Mouse (Mus musculus) neural tube, embryonic 11.5 days (tissue): ENCODE data around the gene Vps54. TPM values are rescaled to one million over a fixed set of nuclear protein-coding genes. Genes with fewer than 3 reads are reported as not detected.
"Not testable (repeated sequence)": the region's sequence is repeated elsewhere in the genome, so short reads cannot be mapped to it uniquely, and the experiment has no call there.

Source experiments
- ATAC-seq: fragments of 200-750 bp; cut with Nextera tagmentation; 2 replicates; pipeline ENCODE4 v1.8.0; 2017; ENCODE audit warnings: moderate number of reproducible peaks, mild to moderate bottlenecking, moderate TSS enrichment, moderate library complexity; ENCODE audit not compliant: insufficient read depth, low FRiP score, low TSS enrichment
- DNase-seq: peaks from one replicate; pipeline ENCODE4 v3.0.0-alpha.2; 2015; ENCODE audit warnings: low spot score
- H3K27ac ChIP-seq: fragments of 300-500 bp; sonication (generic); 2 replicates; pipeline ENCODE4 v1.5.1; 2014; ENCODE audit warnings: low read depth, mild to moderate bottlenecking, low read length
- H3K27me3 ChIP-seq: fragments of 300-500 bp; sonication (generic); 2 replicates; pipeline ENCODE4 v1.6.1; 2014; ENCODE audit warnings: mild to moderate bottlenecking, low read length, mixed read lengths; ENCODE audit not compliant: control insufficient read depth, insufficient read depth
- H3K36me3 ChIP-seq: fragments of 300-500 bp; sonication (generic); 2 replicates; pipeline ENCODE4 v1.6.1; 2014; ENCODE audit warnings: mild to moderate bottlenecking, low read length, moderate library complexity, mixed read lengths; ENCODE audit not compliant: control insufficient read depth, insufficient read depth
- H3K4me1 ChIP-seq: fragments of 300-500 bp; sonication (generic); 2 replicates; pipeline ENCODE4 v1.6.1; 2014; ENCODE audit warnings: low read length, mixed read lengths; ENCODE audit not compliant: control insufficient read depth, insufficient read depth
- H3K4me2 ChIP-seq: fragments of 300-500 bp; sonication (generic); 2 replicates; pipeline ENCODE4 v1.6.1; 2014; ENCODE audit warnings: low read depth, mild to moderate bottlenecking, moderate library complexity
- H3K4me3 ChIP-seq: fragments of 300-500 bp; sonication (generic); 2 replicates; pipeline ENCODE4 v1.5.1; 2014; ENCODE audit warnings: low read depth, low read length
- H3K9ac ChIP-seq: fragments of 300-500 bp; sonication (generic); 2 replicates; pipeline ENCODE4 v1.6.1; 2014; ENCODE audit warnings: mild to moderate bottlenecking, low read length
- H3K9me3 ChIP-seq: fragments of 300-500 bp; sonication (generic); 2 replicates; pipeline ENCODE4 v1.6.1; 2016; ENCODE audit warnings: low read length; ENCODE audit not compliant: control insufficient read depth
- WGBS: fragments of 180-500 bp; shearing (Covaris S2); extraction: QIAGEN DNeasy Blood & Tissue Kit; methylation state at CpG from one replicate; pipeline ENCODE4 v1.1.7; 2014; 5-methylcytosine and 5-hydroxymethylcytosine counted together
- polyA plus RNA-seq: library from polyadenylated mRNA; unstranded; fragments of >200 nt; fragmentation: Nextera tagmentation; extraction: Ambion mirVana; gene quantifications from 2 replicates; pipeline ENCODE4 v1.2.1, GENCODE M21; 2014

Gene Vps54
- polyA plus RNA-seq, 1 experiment from 2014 or later = 13.2 TPM

DNA sequence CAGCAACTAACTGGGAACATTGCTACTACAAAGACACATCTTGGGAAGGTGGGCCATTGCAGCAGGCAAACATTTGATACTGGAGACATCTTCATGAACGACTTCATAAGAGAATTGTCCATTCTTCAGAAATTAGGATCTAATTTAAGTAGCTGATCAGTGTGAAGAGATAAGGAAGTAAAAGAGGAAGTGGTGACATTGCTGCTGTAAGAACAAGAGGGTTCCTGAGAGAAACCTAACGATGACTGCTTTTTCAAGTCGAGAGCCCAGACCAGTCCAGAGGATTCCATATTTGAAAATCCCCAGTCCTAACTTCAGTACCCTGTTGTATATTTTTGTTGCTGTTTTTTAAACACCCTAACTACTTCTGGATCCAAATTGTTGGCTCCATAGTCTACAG is 26.3 kb downstream of the Vps54 start:
- Histone ChIP-seq H3K4me1 (no peaks in the 10 kb centered on the region), H3K36me3 (no peaks in the 10 kb centered on the region; the same call in 1 of the 2 replicates), H3K4me3 (no peak overlapping the region), H3K4me2 (no peak overlapping the region), H3K27me3 (no peaks in the 10 kb centered on the region), H3K27ac (no peak overlapping the region), H3K9ac (no peak overlapping the region), H3K9me3 (no peaks in the 10 kb centered on the region)
- ATAC-seq (no peak), DNase-seq (no peak)
- 95% methylated on average over 3 of the region's 3 CpGs for WGBS

DNA sequence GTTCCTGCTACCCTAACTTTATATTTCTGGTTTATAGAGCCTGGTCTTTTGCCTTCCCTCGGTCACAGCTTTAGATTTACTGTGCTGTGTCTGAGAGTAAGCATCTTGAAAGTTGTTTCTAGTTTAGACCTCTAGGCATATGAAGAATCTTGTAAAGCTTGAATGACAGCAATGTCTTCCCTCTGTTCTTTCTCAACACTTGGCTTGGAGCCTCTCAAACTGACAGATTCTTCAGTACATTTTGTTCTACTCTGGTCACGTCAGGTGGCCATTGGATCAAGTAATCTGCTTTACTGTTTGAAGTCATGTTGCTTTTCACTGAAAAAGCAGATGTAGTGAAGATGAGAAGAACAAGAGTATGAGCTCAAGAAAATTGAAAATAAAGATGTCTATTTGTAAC is 37.1 kb downstream of the Vps54 start:
- Histone ChIP-seq H3K9me3 (no peaks in the 10 kb centered on the region), H3K9ac (no peak overlapping the region), H3K27me3 (no peaks in the 10 kb centered on the region), H3K4me3 (no peak overlapping the region), H3K4me2 (no peak overlapping the region), H3K36me3 (no peaks in the 10 kb centered on the region), H3K27ac (no peak overlapping the region), H3K4me1 (no peaks in the 10 kb centered on the region)
- ATAC-seq (no peak), DNase-seq (no peak)
- 93% methylated on average over 2 of the region's 2 CpGs for WGBS

DNA sequence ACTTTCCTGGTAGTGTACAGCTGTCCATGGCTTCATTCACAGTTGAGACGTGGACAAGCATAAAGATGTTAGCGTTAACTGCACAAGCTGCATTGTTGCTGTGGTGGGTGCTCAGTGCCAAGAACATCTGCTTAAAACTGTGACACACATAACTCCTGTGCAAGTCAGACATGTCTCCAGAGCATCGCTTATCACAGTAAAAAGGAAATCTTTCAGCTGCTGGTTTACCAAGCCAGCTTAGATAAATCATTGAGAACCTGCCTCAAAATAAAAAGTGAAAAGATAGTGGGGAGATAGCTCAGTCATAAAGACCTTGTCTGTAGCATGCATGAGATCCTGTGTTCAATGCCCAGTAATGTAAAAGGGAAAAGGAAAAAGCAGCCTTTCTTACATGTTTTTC is 47.3 kb downstream of the Vps54 start:
- Histone ChIP-seq H3K9ac (no peak overlapping the region), H3K9me3 (no peaks in the 10 kb centered on the region), H3K4me2 (no peak overlapping the region), H3K36me3 (no peaks in the 10 kb centered on the region), H3K27ac (no peak overlapping the region), H3K4me1 (no peaks in the 10 kb centered on the region), H3K27me3 (no peaks in the 10 kb centered on the region), H3K4me3 (no peak overlapping the region)
- WGBS = 87% methylated on average over 3 of the region's 3 CpGs
- DNase-seq = no peak
- ATAC-seq = no peak

DNA sequence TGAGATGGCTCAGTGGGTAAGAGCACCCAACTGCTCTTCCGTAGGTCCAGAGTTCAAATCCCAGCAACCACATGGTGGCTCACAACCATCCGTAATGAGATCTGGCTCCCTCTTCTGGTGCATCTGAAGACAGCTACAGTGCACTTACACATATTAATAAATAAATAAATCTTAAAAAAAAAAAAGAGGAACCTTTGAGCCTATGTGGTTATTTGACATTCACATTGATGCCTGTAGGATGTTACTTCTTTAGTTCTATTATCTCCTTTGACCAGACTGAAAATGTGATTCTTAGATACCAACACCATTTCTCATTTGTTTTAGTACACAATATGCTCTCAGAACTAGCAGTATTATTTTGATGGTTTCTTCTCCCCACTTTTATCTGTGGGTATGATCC is 49.1 kb downstream of the Vps54 start:
- ATAC-seq, H3K4me1 ChIP-seq: not testable (repeated sequence)
- WGBS = 96% methylated on average over 2 of the region's 2 CpGs

DNA sequence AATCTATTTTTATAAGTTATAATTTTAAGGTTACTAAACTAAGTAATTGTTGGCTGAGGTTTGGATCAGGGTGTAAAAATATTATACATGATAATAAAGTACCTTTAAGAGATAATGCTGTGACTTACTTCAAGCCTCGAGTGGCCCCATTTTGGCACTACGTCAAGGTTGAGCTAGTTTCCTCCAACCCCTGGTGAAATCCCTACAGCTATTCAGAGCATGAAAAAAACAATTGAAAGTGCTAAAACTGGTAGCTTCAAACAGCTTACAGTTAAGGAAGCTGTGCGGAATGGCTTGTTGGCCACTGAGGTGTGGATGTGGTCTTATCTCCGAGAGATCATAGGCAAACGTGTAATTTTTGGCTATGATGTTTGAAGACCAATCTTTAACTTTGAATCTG is 56.4 kb downstream of the Vps54 start:
- H3K4me2 ChIP-seq = no peak overlapping the region
- H3K4me1 ChIP-seq = no peaks in the 10 kb centered on the region
- H3K9me3 ChIP-seq = no peaks in the 10 kb centered on the region
- no peak overlapping the region for H3K27ac ChIP-seq
- no peaks in the 10 kb centered on the region for H3K27me3 ChIP-seq
- no peak overlapping the region for H3K4me3 ChIP-seq
- ATAC-seq (no peak), DNase-seq (no peak)
- no peaks in the 10 kb centered on the region for H3K36me3 ChIP-seq
- 93% methylated on average over 5 of the region's 5 CpGs for WGBS
- H3K9ac ChIP-seq = no peak overlapping the region

More for the DNA sequence above, 49.1 kb downstream of the Vps54 start:
- H3K9me3 ChIP-seq, DNase-seq, H3K27ac ChIP-seq, H3K4me2 ChIP-seq, H3K36me3 ChIP-seq, H3K4me3 ChIP-seq, H3K27me3 ChIP-seq, H3K9ac ChIP-seq: not testable (repeated sequence)

DNA sequence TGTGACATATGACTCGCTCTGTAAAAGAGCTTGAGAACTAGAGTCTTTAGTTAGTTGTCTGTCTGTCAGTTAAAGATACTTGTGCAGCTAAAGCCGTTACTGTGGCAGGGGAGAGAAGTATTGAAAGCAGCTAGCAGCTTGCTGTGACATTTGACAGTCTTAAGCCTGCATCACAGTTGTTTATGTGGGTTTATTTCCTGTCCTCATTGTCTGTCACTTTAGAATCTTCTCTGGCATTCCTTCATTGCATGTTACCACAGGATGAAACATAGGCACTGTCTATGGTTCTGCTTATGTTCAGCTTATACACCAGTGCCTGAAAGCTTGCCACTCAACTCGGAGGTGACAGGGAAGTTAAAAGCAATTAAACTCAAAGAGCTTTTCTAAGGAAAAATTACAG is 64.5 kb downstream of the Vps54 start:
- Histone ChIP-seq H3K9ac (no peak overlapping the region), H3K4me1 (no peaks in the 10 kb centered on the region), H3K27me3 (no peaks in the 10 kb centered on the region), H3K27ac (no peak overlapping the region), H3K36me3 (no peaks in the 10 kb centered on the region), H3K4me3 (no peak overlapping the region), H3K4me2 (no peak overlapping the region), H3K9me3 (no peaks in the 10 kb centered on the region)
- WGBS = 84% methylated on average over 3 of the region's 3 CpGs
- ATAC-seq (no peak), DNase-seq (no peak)

DNA sequence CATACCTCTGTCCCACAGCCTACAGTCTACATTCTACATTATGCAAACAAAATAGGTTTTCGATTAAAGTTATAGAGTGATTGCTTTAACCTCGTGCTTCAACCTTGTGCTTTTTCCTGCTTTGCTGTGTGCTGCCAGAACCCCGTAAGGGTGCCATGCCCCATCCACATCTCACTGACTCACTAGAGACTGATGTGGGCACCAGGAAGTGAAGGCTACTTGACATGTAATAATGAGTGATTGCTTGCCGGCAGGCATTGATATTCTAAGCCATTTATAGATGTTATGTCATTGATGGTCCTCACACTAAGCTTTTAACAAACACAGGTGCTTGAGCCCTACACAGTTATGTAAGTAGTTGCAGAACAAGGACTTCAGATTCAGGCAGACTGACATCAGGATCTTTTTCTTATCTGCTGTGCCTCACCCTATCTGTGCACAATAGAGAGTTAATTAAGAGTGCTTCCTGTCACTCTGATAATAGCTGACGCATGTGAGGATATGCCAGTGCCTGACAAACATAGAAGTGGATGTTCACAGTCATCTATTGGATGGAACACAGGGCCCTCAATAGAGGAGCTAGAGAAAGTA is 68.1 kb downstream of the Vps54 start:
- no peak overlapping the region for H3K4me3 ChIP-seq
- H3K27me3 ChIP-seq = no peaks in the 10 kb centered on the region
- no peak overlapping the region for H3K27ac ChIP-seq
- no peaks in the 10 kb centered on the region for H3K36me3 ChIP-seq
- no peak for ATAC-seq
- no peak overlapping the region for H3K4me2 ChIP-seq
- H3K9me3 ChIP-seq = no peaks in the 10 kb centered on the region
- 87% methylated on average over 5 of the region's 5 CpGs for WGBS
- H3K9ac ChIP-seq = no peak overlapping the region
- DNase-seq = no peak
- H3K4me1 ChIP-seq = no peaks in the 10 kb centered on the region

DNA sequence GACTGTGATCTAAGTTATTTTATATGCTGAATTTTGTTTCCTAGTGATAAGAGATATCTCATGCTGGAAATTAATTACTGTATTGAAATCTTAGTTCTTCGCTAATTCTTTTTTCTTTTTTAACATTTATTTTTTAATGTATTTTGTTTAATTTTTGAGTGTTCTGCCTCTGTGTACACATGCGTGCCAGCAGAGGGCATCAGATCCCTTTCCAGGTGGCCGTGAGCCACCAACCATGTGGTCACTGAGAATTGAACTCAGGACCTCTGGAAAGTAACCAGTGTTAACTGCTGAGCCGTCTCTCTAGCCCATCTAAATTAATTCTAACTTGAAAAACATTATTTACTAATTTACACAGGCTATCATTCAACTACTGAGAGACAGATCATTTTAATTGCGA is 69.0 kb downstream of the Vps54 start:
- no peak for ATAC-seq
- DNase-seq = no peak
- Histone ChIP-seq H3K27me3 (no peaks in the 10 kb centered on the region), H3K9me3 (no peaks in the 10 kb centered on the region), H3K36me3 (no peaks in the 10 kb centered on the region), H3K27ac (no peak overlapping the region), H3K9ac (no peak overlapping the region), H3K4me2 (no peak overlapping the region), H3K4me3 (no peak overlapping the region), H3K4me1 (no peaks in the 10 kb centered on the region)
- 85% methylated on average over 5 of the region's 5 CpGs for WGBS

DNA sequence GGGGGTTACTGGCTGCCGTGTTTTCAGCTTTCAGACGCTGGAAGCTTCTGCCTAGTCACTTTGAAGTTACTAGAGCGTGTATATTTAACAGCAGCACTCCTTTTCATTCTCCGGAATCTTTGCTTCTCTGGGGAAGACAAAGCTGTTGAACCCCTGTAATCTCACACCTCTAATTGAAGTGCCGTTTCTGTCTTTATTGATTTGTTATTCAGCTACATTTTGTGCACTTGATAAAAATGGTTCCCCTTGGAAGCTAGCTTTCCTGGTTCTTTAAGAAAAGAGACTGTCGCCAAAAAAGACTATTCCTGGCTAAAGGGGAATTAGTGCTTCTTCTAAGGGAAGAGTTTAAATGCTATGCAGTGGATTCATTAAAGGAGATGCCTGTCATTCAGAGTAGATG is 70.4 kb downstream of the Vps54 start:
- ATAC-seq (no peak), DNase-seq (no peak)
- H3K4me2 ChIP-seq = no peak overlapping the region
- H3K27me3 ChIP-seq = no peaks in the 10 kb centered on the region
- H3K4me3 ChIP-seq = no peak overlapping the region
- no peak overlapping the region for H3K27ac ChIP-seq
- H3K9ac ChIP-seq = no peak overlapping the region
- no peaks in the 10 kb centered on the region for H3K4me1 ChIP-seq
- WGBS = 62% methylated on average over 6 of the region's 6 CpGs
- no peaks in the 10 kb centered on the region for H3K9me3 ChIP-seq
- H3K36me3 ChIP-seq = no peaks in the 10 kb centered on the region
